Mouse (Mus musculus): ENCODE data around the gene Cstf2t.

GRCm38 (mm10) chr19:31040948-31041847, 41.4 kb upstream of the Cstf2t start:
- TF ChIP-seq GATA1 (IDR thresholded peaks at IDR 0.05; ENCODE audit: borderline replicate concordance, low read length) (no peak), FLI1 (IDR thresholded peaks at IDR 0.05; ENCODE audit: low read length) (no peak)

Data from megakaryocyte, embryonic 14.5 days (primary cell).